In the genomic region with DNA sequence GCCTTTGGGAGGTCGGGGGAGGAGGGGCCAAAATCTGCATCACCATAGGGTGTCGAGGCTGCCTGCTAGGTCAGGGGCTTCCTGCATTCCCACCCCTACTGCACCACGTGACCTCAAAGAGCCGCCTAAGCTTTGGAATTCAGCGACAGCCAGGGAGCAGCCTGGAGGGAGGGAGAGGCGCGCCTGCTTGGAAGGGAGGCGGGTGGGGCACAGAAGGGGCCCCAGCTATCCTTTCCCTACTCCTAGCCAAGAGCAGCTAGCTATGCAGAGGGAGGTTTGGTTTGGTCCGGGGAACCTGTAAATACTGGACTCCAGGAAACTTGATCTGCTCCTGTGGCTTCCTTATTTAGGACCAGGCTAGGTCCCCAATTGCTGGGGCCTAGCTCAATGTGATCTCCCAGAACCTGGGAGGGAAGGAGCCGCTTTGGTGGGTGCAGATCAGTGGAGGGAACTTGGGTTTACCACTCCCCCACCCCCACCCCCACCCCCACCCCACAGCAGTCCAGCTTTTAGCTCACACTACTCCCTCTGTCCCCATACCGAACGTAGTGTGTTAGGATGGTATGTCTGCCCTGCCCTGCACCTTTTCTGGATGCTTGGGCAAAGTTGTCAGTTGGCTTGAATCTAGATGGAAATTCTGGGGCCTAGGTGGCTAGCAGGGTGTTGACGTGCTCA, we compare ENCODE assay signal across 8 mouse cellular contexts. TPM values are rescaled to one million over a fixed set of nuclear protein-coding genes. Genes with fewer than 3 reads are reported as not detected.
DNase-seq lines count a peak whose midpoint lies in the region; ATAC-seq and TF ChIP-seq lines count a peak whose summit lies in the region.

No protein-coding gene starts in this region.

- TF ChIP-seq POLR2A in limb, embryonic 14.5 days (IDR thresholded peaks at IDR 0.05; ENCODE audit: borderline replicate concordance, extremely low read depth, insufficient read depth, insufficient read length) = 0 out of 2 replicates have a peak, but pooled peaks have one; percentile 20

- no peaks in the 10 kb centered on the region for H3K9me3 ChIP-seq in embryonic facial prominence, embryonic 15.5 days (replicated peaks)
- H3K9me3 ChIP-seq in hindbrain, embryonic 11.5 days (ENCODE audit: control insufficient read depth, low read length) = no peaks in the 10 kb centered on the region
- H3K9me3 ChIP-seq in limb, embryonic 14.5 days (ENCODE audit: control insufficient read depth, low read length) = no peaks in the 10 kb centered on the region
- H3K9me3 ChIP-seq in midbrain, postnatal 0 days (ENCODE audit: low read length) = no peaks in the 10 kb centered on the region

- H3K27me3 ChIP-seq in embryonic facial prominence, embryonic 15.5 days = no peaks in the 10 kb centered on the region
- peaks cover 13% of the 10 kb centered on the region for H3K27me3 ChIP-seq in hindbrain, embryonic 11.5 days (ENCODE audit: control insufficient read depth, insufficient read depth, low read length)
- no peaks in the 10 kb centered on the region for H3K27me3 ChIP-seq in limb, embryonic 14.5 days (ENCODE audit: control insufficient read depth, insufficient read depth, low read length)
- 0 out of 2 replicates have a peak, but pooled peaks cover 5% of the 10 kb centered on the region for H3K27me3 ChIP-seq in midbrain, postnatal 0 days (ENCODE audit: insufficient read depth, low read length)

- H3K4me3 ChIP-seq in embryonic facial prominence, embryonic 15.5 days (replicated peaks) = no peak overlapping the region
- peak overlapping the region; percentile 8 for H3K4me3 ChIP-seq in hindbrain, embryonic 11.5 days (ENCODE audit: low read depth, low read length)
- H3K4me3 ChIP-seq in limb, embryonic 14.5 days (replicated peaks; ENCODE audit: low read length) = 0 out of 2 replicates have a peak overlapping the region, but pooled peaks have one; percentile 4
- H3K4me3 ChIP-seq in midbrain, postnatal 0 days (ENCODE audit: low read depth, low read length) = no peak overlapping the region

- peak overlapping the region; percentile 87 for H3K27ac ChIP-seq in embryonic facial prominence, embryonic 15.5 days (replicated peaks)
- H3K27ac ChIP-seq in hindbrain, embryonic 11.5 days (ENCODE audit: low read depth, low read length) = no peak overlapping the region; the same call in 1 of the 2 replicates
- H3K27ac ChIP-seq in limb, embryonic 14.5 days (replicated peaks; ENCODE audit: low read depth, low read length) = peak overlapping the region; percentile 71
- H3K27ac ChIP-seq in midbrain, postnatal 0 days (ENCODE audit: low read depth, low read length) = no peak overlapping the region

- peaks cover 40% of the 10 kb centered on the region for H3K4me1 ChIP-seq in embryonic facial prominence, embryonic 15.5 days
- H3K4me1 ChIP-seq in hindbrain, embryonic 11.5 days (replicated peaks; ENCODE audit: control insufficient read depth, insufficient read depth, low read length) = peaks cover 6% of the 10 kb centered on the region
- peaks cover 22% of the 10 kb centered on the region for H3K4me1 ChIP-seq in limb, embryonic 14.5 days (ENCODE audit: control insufficient read depth, insufficient read depth, low read length)
- no peaks in the 10 kb centered on the region for H3K4me1 ChIP-seq in midbrain, postnatal 0 days (ENCODE audit: insufficient read depth, low read length)

- no peaks in the 10 kb centered on the region for H3K36me3 ChIP-seq in embryonic facial prominence, embryonic 15.5 days
- no peaks in the 10 kb centered on the region for H3K36me3 ChIP-seq in hindbrain, embryonic 11.5 days (ENCODE audit: control insufficient read depth, insufficient read depth, low read length)
- H3K36me3 ChIP-seq in limb, embryonic 14.5 days (ENCODE audit: control insufficient read depth, insufficient read depth, low read length) = no peaks in the 10 kb centered on the region
- no peaks in the 10 kb centered on the region for H3K36me3 ChIP-seq in midbrain, postnatal 0 days (ENCODE audit: insufficient read depth, low read length)

- ATAC-seq in embryonic facial prominence, embryonic 15.5 days (ENCODE audit: insufficient number of reproducible peaks, low FRiP score, low TSS enrichment, low read depth) = peak; percentile 91
- ATAC-seq in hindbrain, embryonic 11.5 days (ENCODE audit: low FRiP score) = peak; percentile 85
- peak; percentile 88 for ATAC-seq in limb, embryonic 14.5 days (ENCODE audit: low FRiP score, low read depth)
- ATAC-seq in midbrain, postnatal 0 days (ENCODE audit: low FRiP score) = no peak
- ATAC-seq in frontal cortex, adult (ENCODE audit: low TSS enrichment) = no peak

- peak; percentile 97 for DNase-seq in WW6 (ENCODE audit: low read depth, low spot score)
- peak; percentile 68 for DNase-seq in hindbrain, embryonic 11.5 days (ENCODE audit: low spot score)
- peak; percentile 87 for DNase-seq in limb, embryonic 14.5 days (ENCODE audit: low spot score)
- no peak for DNase-seq in midbrain, postnatal 0 days (ENCODE audit: low spot score)
- no peak for DNase-seq in spleen, adult 12 weeks (ENCODE audit: low spot score)
- DNase-seq in right cerebral cortex, adult 2 months (ENCODE audit: low spot score in 2 of 2) = no peak

- H3K9ac ChIP-seq in embryonic facial prominence, embryonic 15.5 days = no peak overlapping the region
- peak overlapping the region; percentile 15; the same call in 1 of the 2 replicates for H3K9ac ChIP-seq in hindbrain, embryonic 11.5 days (ENCODE audit: low read depth, low read length)
- no peak overlapping the region for H3K9ac ChIP-seq in limb, embryonic 14.5 days (ENCODE audit: low read depth, low read length, severe bottlenecking)
- H3K9ac ChIP-seq in midbrain, postnatal 0 days (replicated peaks; ENCODE audit: low read length, poor library complexity, severe bottlenecking) = 0 out of 2 replicates have a peak overlapping the region, but pooled peaks have one; percentile 19

- 9% methylated on average over 13 of the region's 13 CpGs for WGBS in embryonic facial prominence, embryonic 15.5 days
- 10% methylated on average over 13 of the region's 13 CpGs for WGBS in hindbrain, embryonic 11.5 days
- WGBS in limb, embryonic 14.5 days = 4% methylated on average over 12 of the region's 13 CpGs
- WGBS in midbrain, postnatal 0 days = 14% methylated on average over 13 of the region's 13 CpGs

- H3K4me2 ChIP-seq in embryonic facial prominence, embryonic 15.5 days (replicated peaks) = peak overlapping the region; percentile 32
- peak overlapping the region; percentile 15 for H3K4me2 ChIP-seq in hindbrain, embryonic 11.5 days (replicated peaks; ENCODE audit: low read depth, low read length)
- peak overlapping the region; percentile 35 for H3K4me2 ChIP-seq in limb, embryonic 14.5 days (replicated peaks; ENCODE audit: low read depth, low read length, severe bottlenecking)
- H3K4me2 ChIP-seq in midbrain, postnatal 0 days (ENCODE audit: low read depth, low read length, poor library complexity, severe bottlenecking) = no peak overlapping the region

- no peak for TF ChIP-seq CTCF in midbrain, postnatal 0 days (IDR thresholded peaks at IDR 0.05)

RNA-seq across cellular contexts. Expression of a gene that starts 6.3 kb away (rescaled TPM):
- polyA plus RNA-seq in embryonic facial prominence, embryonic 15.5 days (2015; fragmentation: Nextera tagmentation; extraction: Ambion mirVana) = 92.5 and 93.9 TPM in 2 replicates
- 38.7 and 40.3 TPM in 2 replicates for polyA plus RNA-seq in hindbrain, embryonic 11.5 days (2014; fragmentation: Nextera tagmentation; extraction: Ambion mirVana)
- 230 and 284 TPM in 2 replicates for polyA plus RNA-seq in limb, embryonic 14.5 days (2012; rRNA removed)
- polyA plus RNA-seq in limb, embryonic 14.5 days (2014; fragmentation: Nextera tagmentation; extraction: Ambion mirVana) = 143 and 153 TPM in 2 replicates
- total RNA-seq in midbrain, postnatal 0 days (2014; rRNA removed) = 50.1 and 54.6 TPM in 2 replicates
- polyA plus RNA-seq in midbrain, postnatal 0 days (2015; fragmentation: Nextera tagmentation; extraction: Ambion mirVana) = 10.2 and 11.2 TPM in 2 replicates

RNA-seq across cellular contexts. Expression of a gene that starts 28.3 kb away (rescaled TPM):
- 1.6 and 1.8 TPM in 2 replicates for polyA plus RNA-seq in embryonic facial prominence, embryonic 15.5 days (2015; fragmentation: Nextera tagmentation; extraction: Ambion mirVana)
- polyA plus RNA-seq in hindbrain, embryonic 11.5 days (2014; fragmentation: Nextera tagmentation; extraction: Ambion mirVana) = 0.29 and 1.7 TPM in 2 replicates
- polyA plus RNA-seq in limb, embryonic 14.5 days (2012; rRNA removed) = 0.35 and 0.45 TPM in 2 replicates
- 0.22 and 0.28 TPM in 2 replicates for polyA plus RNA-seq in limb, embryonic 14.5 days (2014; fragmentation: Nextera tagmentation; extraction: Ambion mirVana)
- 0.90 and 2.0 TPM in 2 replicates for total RNA-seq in midbrain, postnatal 0 days (2014; rRNA removed)
- 1.2 and 1.3 TPM in 2 replicates for polyA plus RNA-seq in midbrain, postnatal 0 days (2015; fragmentation: Nextera tagmentation; extraction: Ambion mirVana)

RNA-seq across cellular contexts. Expression of a gene that starts 58.5 kb away (rescaled TPM):
- 68.8 and 75.4 TPM in 2 replicates for polyA plus RNA-seq in embryonic facial prominence, embryonic 15.5 days (2015; fragmentation: Nextera tagmentation; extraction: Ambion mirVana)
- 75.6 and 78.7 TPM in 2 replicates for polyA plus RNA-seq in hindbrain, embryonic 11.5 days (2014; fragmentation: Nextera tagmentation; extraction: Ambion mirVana)
- polyA plus RNA-seq in limb, embryonic 14.5 days (2012; rRNA removed) = 55.8 and 59.7 TPM in 2 replicates
- polyA plus RNA-seq in limb, embryonic 14.5 days (2014; fragmentation: Nextera tagmentation; extraction: Ambion mirVana) = 65.2 and 69.0 TPM in 2 replicates
- 29.3 and 33.8 TPM in 2 replicates for total RNA-seq in midbrain, postnatal 0 days (2014; rRNA removed)
- 60.7 and 63.3 TPM in 2 replicates for polyA plus RNA-seq in midbrain, postnatal 0 days (2015; fragmentation: Nextera tagmentation; extraction: Ambion mirVana)

Comparison
In these comparisons a context has a peak if more than half of its experiments do, and no peak if none do; other contexts are left out.
1. DNase-seq: peak in WW6 (single experiment), hindbrain, embryonic 11.5 days (single experiment) and limb, embryonic 14.5 days (single experiment); none in midbrain, postnatal 0 days (single experiment), spleen, adult 12 weeks (single experiment) and right cerebral cortex, adult 2 months (0 of 2).
2. ATAC-seq: peak in embryonic facial prominence, embryonic 15.5 days (single experiment), hindbrain, embryonic 11.5 days (single experiment) and limb, embryonic 14.5 days (single experiment); none in midbrain, postnatal 0 days (single experiment) and frontal cortex, adult (single experiment).
3. H3K27ac ChIP-seq: peak in embryonic facial prominence, embryonic 15.5 days (single experiment) and limb, embryonic 14.5 days (single experiment); none in hindbrain, embryonic 11.5 days (single experiment) and midbrain, postnatal 0 days (single experiment).
4. H3K4me3 ChIP-seq: peak in hindbrain, embryonic 11.5 days (single experiment) and limb, embryonic 14.5 days (single experiment); none in embryonic facial prominence, embryonic 15.5 days (single experiment) and midbrain, postnatal 0 days (single experiment).
5. H3K9ac ChIP-seq: peak in hindbrain, embryonic 11.5 days (single experiment) and midbrain, postnatal 0 days (single experiment); none in embryonic facial prominence, embryonic 15.5 days (single experiment) and limb, embryonic 14.5 days (single experiment).